Mouse (Mus musculus): ENCODE measurements around the gene Mthfd2. TPM values are rescaled to one million over a fixed set of nuclear protein-coding genes. Genes with fewer than 3 reads are reported as not detected.

Mthfd2 gene
- polyA plus RNA-seq, 1 experiment from 2014 or later = 33.1 TPM

DNA sequence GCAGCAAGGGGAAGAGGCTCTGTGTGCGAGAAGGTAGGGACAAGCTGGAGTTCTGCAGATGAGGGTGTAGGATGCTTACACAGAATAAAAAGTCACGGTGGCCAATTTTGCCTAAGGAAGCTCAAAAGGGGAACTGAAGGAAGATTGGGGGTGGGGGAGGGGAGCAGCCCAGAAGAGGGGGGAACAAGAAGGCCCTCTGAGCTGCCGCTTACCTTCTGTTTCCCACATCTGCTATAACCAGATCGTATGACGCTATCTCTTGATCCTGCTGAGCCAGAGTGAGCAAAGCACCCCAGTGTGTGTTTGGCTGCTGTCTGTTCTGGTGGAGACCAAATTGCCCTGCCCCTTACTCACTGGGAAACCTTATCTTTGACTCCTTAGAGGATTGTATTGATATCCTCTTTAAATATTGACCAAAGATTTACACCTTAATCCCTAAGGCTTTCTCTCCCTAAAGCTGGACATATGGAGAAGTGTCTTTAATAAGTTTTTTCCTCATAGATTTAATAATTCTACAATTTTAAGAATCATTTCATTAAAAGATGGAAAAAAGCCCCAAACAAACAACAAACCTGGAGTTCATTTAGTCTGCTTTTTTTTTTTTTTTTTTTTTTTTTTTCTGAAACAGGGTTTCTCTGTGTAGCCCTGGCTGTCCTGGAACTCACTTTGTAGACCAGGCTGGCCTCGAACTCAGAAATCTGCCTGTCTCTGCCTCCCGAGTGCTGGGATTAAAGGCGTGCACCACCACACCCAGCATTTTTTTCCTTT is 1.9 kb downstream of the Mthfd2 start:
- H3K9me3 ChIP-seq = no peaks in the 10 kb centered on the region
- no peak for ATAC-seq (ENCODE audit: low FRiP score, low read depth)
- 67% methylated on average over 8 of the region's 8 CpGs for WGBS

DNA sequence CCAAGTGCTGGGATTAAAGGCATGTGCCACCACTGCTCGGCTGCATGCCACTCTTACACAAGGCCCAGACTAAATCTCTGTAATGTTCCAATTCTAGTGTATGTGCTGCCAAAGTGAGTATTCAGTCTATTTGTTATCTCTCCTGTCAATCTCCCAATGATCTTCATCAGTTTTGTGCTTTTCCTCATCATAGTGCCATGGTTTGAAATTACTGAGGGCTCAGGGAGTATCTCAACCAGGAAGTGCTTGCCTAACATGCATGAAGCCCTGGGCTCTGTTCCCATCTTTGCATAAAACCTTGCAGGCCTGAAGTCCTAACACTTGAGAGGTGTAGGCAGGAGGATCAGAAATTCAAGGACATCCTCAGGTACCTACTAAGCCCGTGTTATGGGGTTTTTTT is 2.9 kb downstream of the Mthfd2 start:
- 62% methylated on average over 2 of the region's 2 CpGs for WGBS
- Histone ChIP-seq H3K36me3 (no peaks in the 10 kb centered on the region), H3K4me2 (replicated peaks) (no peak overlapping the region), H3K9ac (no peak overlapping the region), H3K27me3 (replicated peaks) (no peaks in the 10 kb centered on the region), H3K27ac (no peak overlapping the region), H3K4me1 (peaks cover 11% of the 10 kb centered on the region), H3K9me3 (no peaks in the 10 kb centered on the region), H3K4me3 (no peak overlapping the region)
- ATAC-seq (ENCODE audit: low FRiP score, low read depth) = no peak

More for the DNA sequence above, 1.9 kb downstream of the Mthfd2 start:
- Histone ChIP-seq H3K27ac (no peak overlapping the region), H3K27me3 (replicated peaks) (no peaks in the 10 kb centered on the region), H3K9ac (no peak overlapping the region), H3K4me1 (peaks cover 11% of the 10 kb centered on the region), H3K36me3 (no peaks in the 10 kb centered on the region), H3K4me2 (replicated peaks) (no peak overlapping the region), H3K4me3 (no peak overlapping the region)

DNA sequence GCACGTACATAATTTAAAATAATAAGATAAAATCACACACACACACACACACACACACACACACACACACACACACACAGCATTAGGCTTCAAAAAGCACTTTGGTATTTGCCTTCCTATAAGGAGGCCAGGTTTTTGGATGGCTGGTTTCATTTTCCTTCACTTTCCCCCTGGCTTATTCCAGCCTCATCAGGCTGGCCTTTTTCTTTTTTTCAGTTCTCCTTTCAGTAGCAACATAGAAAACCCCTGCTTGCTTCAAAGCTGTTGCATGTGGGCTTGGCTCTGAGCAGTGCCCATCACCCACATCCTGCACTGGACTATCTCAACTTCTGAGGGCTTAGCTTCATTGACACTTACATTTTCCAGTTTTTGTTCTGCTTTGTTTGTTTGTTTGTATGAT is 3.8 kb downstream of the Mthfd2 start:
- no peaks in the 10 kb centered on the region for H3K9me3 ChIP-seq
- WGBS = 65% methylated on average over 1 of the region's 1 CpGs
- H3K36me3 ChIP-seq = no peaks in the 10 kb centered on the region
- H3K27me3 ChIP-seq (replicated peaks) = no peaks in the 10 kb centered on the region
- H3K9ac ChIP-seq = no peak overlapping the region
- H3K27ac ChIP-seq = no peak overlapping the region
- ATAC-seq (ENCODE audit: low FRiP score, low read depth) = no peak
- no peak overlapping the region for H3K4me3 ChIP-seq
- no peak overlapping the region for H3K4me2 ChIP-seq (replicated peaks)
- peaks cover 9% of the 10 kb centered on the region for H3K4me1 ChIP-seq

DNA sequence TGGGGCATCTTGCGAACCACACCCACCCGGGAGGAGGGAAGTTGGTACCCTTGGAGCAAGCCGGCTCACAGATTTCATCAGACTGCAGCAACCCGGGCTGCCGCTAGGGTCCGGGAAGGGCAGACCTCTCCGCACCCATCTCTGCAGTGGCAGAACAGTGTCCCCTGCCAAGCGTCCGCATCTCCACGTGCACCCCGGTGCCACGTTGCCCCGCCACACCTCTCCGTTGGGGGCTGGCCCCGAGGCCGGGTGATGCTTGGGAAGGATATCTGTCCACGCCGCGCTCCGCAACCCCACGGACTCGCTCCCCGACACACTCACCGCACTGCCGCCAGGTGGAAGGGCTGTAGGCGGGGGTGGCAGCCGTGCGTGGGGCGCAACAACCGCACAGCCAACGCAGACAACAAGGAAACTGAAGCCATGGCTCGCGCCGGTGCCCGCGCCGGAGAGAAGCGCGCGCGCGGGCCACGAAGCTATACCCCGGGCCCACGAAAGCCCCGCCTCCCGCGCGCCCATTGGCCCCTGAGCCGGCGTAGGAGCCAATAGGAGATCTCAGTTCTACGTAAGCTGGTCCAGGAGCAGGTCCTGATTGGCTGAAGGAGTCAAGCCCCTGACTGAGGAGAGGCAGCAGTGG is 8.5 kb downstream of the Mthfd2 start:
- H3K9me3 ChIP-seq = no peaks in the 10 kb centered on the region
- H3K36me3 ChIP-seq = peaks cover 9% of the 10 kb centered on the region; the same call in 1 of the 2 replicates
- no peak overlapping the region; the same call in 1 of the 2 replicates for H3K27ac ChIP-seq
- H3K4me2 ChIP-seq (replicated peaks) = peak overlapping the region; percentile 71
- under 1% methylated on average over 52 of the region's 52 CpGs for WGBS
- peak overlapping the region; percentile 91 for H3K4me3 ChIP-seq
- peaks cover 14% of the 10 kb centered on the region for H3K4me1 ChIP-seq
- no peaks in the 10 kb centered on the region for H3K27me3 ChIP-seq (replicated peaks)
- H3K9ac ChIP-seq = peak overlapping the region; percentile 82
- peak; percentile 99 for ATAC-seq (ENCODE audit: low FRiP score, low read depth)

DNA sequence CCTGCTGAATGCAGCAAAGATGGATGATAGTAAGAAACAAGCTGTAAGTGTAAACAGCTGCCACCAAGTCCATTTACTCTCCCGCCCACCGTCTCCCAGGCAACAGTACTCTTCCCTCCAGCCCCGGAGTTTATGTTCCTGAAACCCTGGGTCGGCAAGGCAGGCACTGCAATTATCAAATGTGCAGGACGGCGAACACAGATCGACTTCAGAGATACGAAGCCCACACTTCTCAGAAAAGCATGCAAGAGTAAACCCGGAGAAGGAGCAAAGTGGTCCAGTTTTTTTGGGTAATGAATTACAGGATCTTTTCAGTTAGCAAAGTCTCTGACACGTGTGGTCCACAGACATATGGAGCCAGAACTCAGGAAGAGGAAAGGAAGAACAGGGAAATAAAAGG is 9.7 kb downstream of the Mthfd2 start:
- ATAC-seq (ENCODE audit: low FRiP score, low read depth) = no peak
- H3K4me2 ChIP-seq (replicated peaks) = peak overlapping the region; percentile 71

DNA sequence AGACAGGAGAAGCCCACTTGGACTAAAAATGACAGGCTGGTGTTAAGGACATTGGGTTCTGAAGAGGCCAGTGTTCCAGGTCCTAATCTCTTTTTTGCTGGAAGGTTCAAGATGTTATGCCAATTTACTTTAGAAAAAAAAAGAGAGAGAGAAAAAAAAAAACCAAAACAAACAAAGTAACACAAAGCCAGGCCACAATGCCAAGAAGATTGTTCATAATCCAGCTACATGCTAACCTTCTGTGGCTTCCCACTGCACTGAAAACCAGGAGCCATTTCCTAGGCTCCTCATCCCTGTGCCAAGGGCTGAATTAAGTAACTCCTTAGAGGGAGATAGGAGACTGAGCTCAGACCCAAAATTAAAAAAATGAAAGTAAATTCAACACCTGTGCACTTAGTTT is 10.4 kb downstream of the Mthfd2 start:
- no peak overlapping the region for H3K4me3 ChIP-seq
- ATAC-seq (ENCODE audit: low FRiP score, low read depth) = no peak
- peak overlapping the region; percentile 71; the same call in 1 of the 2 replicates for H3K4me2 ChIP-seq (replicated peaks)
- H3K9ac ChIP-seq = no peak overlapping the region
- H3K4me1 ChIP-seq = peaks cover 14% of the 10 kb centered on the region
- H3K9me3 ChIP-seq = no peaks in the 10 kb centered on the region
- no peaks in the 10 kb centered on the region for H3K27me3 ChIP-seq (replicated peaks)
- H3K27ac ChIP-seq = no peak overlapping the region
- peaks cover 28% of the 10 kb centered on the region for H3K36me3 ChIP-seq

More for the DNA sequence above, 9.7 kb downstream of the Mthfd2 start:
- Histone ChIP-seq H3K36me3 (peaks cover 21% of the 10 kb centered on the region), H3K9ac (no peak overlapping the region), H3K27me3 (replicated peaks) (no peaks in the 10 kb centered on the region), H3K4me3 (peak overlapping the region; percentile 91; the same call in 1 of the 2 replicates), H3K27ac (no peak overlapping the region), H3K9me3 (no peaks in the 10 kb centered on the region), H3K4me1 (peaks cover 14% of the 10 kb centered on the region)
- 2% methylated on average over 10 of the region's 10 CpGs for WGBS

DNA sequence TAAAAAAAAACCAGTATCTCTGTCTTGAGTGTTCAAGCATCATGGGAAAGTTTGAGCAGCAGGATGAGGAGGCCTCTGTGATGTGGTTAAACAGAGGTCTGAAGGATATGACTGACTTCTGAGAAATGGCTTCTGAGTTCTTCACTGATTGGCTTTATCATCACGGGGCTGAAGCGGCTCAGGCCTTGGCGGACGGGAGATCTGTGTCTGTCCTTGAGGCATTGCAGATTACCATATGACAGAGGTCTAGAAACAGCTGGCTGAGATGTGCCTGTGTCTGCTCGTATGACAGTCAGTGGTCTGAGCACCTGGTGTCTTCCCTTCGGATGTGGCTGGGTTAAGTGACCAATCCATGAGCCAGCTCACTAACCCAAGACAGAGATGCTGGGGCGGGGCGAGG is 13.2 kb downstream of the Mthfd2 start:
- Histone ChIP-seq H3K4me3 (no peak overlapping the region), H3K36me3 (peaks cover 48% of the 10 kb centered on the region), H3K4me2 (replicated peaks) (no peak overlapping the region), H3K9ac (no peak overlapping the region), H3K9me3 (no peaks in the 10 kb centered on the region), H3K4me1 (peaks cover 14% of the 10 kb centered on the region), H3K27ac (no peak overlapping the region), H3K27me3 (replicated peaks) (no peaks in the 10 kb centered on the region)
- no peak for ATAC-seq (ENCODE audit: low FRiP score, low read depth)
- 91% methylated on average over 8 of the region's 8 CpGs for WGBS

DNA sequence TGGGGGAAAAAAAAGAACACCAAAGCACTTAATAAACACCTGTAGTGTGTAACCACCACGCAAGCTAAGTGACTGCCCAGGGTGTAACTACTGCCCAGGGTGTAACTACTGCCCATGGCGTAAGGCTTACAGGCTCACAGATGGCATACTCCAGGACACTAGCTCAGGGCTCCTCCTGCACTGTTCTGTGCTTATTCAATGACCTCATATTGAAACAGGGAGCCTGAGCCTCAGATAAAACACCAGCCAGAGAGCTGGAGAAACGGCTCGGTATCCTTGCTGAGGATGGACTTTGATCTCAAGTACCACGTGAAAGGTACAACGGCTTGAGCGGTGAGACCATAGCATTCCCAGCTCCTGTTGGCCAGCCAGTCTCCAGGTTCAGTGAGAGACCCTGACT is 13.7 kb downstream of the Mthfd2 start:
- Histone ChIP-seq H3K9ac (no peak overlapping the region), H3K36me3 (peaks cover 52% of the 10 kb centered on the region), H3K27me3 (replicated peaks) (no peaks in the 10 kb centered on the region), H3K9me3 (no peaks in the 10 kb centered on the region), H3K4me1 (peaks cover 14% of the 10 kb centered on the region), H3K4me2 (replicated peaks) (no peak overlapping the region), H3K4me3 (no peak overlapping the region), H3K27ac (no peak overlapping the region)
- 95% methylated on average over 7 of the region's 7 CpGs for WGBS
- no peak for ATAC-seq (ENCODE audit: low FRiP score, low read depth)

DNA sequence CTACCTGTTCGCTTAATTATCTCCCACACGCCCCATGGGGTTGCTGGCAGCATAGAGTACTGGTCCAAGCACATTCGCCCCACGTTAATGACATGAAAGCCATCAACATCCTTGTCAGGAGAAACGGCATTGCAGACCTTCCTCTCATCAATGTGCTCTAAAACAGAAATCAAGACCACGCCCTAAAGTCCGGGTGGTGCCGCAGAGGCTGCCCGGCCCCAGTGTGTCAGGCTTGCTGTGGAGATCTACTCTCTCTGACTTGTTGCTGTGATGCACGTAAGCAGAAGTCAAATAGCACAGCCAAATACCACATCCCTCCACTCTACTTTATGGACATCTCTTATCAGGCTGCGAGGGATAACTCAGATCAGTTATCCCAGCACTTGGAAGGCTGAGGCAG is 14.5 kb downstream of the Mthfd2 start:
- 92% methylated on average over 11 of the region's 11 CpGs for WGBS
- Histone ChIP-seq H3K9me3 (no peaks in the 10 kb centered on the region), H3K27ac (no peak overlapping the region), H3K4me1 (peaks cover 6% of the 10 kb centered on the region; the same call in 1 of the 2 replicates), H3K9ac (no peak overlapping the region), H3K36me3 (peaks cover 60% of the 10 kb centered on the region), H3K4me3 (no peak overlapping the region), H3K27me3 (replicated peaks) (no peaks in the 10 kb centered on the region), H3K4me2 (replicated peaks) (no peak overlapping the region)
- no peak for ATAC-seq (ENCODE audit: low FRiP score, low read depth)

DNA sequence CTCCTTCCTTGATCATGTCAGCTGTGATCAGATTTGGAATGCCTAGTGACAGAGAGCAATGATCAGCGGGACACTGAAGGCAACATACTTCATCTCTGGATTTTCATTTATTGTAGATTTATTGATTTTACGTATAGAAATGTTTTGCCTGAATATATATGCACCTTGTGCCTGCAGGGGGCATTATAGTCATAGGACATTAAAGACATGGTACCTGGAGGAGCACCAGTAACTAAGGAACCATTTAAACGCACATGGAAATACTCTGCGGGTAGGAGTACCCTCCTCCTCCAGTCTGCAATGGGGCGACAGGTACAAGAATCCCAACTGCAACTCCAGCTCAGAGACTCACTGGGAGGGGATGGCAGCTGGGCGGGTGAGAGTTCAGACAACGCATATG is 16.7 kb downstream of the Mthfd2 start:
- WGBS = 94% methylated on average over 7 of the region's 7 CpGs
- H3K36me3 ChIP-seq = peaks cover 74% of the 10 kb centered on the region
- no peak for ATAC-seq (ENCODE audit: low FRiP score, low read depth)

DNA sequence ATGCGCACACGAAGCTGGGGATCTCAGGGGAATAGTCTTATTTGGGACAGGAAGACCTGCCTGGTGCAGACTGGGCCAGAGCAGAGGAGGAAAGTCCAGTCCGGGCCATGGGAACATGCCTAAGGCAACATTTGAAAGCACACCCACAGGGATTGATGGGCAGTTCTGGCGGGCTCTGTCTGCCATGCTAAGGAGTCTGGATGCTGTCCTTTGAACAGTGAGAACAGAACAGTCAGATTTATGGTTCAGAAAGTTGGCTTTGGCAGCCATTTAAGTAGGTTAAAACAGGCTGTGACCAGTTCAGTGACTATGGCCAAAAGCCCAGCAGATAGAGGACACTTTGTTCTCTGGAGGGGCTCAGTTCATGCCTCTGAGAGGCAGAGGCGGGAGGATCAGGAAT is 23.4 kb downstream of the Mthfd2 start:
- peak; percentile 33 for ATAC-seq (ENCODE audit: low FRiP score, low read depth)
- Histone ChIP-seq H3K9ac (no peak overlapping the region), H3K4me1 (peaks cover 8% of the 10 kb centered on the region), H3K27ac (no peak overlapping the region), H3K9me3 (no peaks in the 10 kb centered on the region), H3K27me3 (replicated peaks) (no peaks in the 10 kb centered on the region), H3K4me3 (no peak overlapping the region), H3K4me2 (replicated peaks) (no peak overlapping the region), H3K36me3 (peaks cover 24% of the 10 kb centered on the region)
- WGBS = 55% methylated on average over 5 of the region's 5 CpGs

More for the DNA sequence above, 16.7 kb downstream of the Mthfd2 start:
- Histone ChIP-seq H3K9ac (no peak overlapping the region), H3K4me1 (no peaks in the 10 kb centered on the region), H3K27ac (no peak overlapping the region), H3K4me3 (no peak overlapping the region), H3K4me2 (replicated peaks) (no peak overlapping the region), H3K27me3 (replicated peaks) (no peaks in the 10 kb centered on the region), H3K9me3 (no peaks in the 10 kb centered on the region)

DNA sequence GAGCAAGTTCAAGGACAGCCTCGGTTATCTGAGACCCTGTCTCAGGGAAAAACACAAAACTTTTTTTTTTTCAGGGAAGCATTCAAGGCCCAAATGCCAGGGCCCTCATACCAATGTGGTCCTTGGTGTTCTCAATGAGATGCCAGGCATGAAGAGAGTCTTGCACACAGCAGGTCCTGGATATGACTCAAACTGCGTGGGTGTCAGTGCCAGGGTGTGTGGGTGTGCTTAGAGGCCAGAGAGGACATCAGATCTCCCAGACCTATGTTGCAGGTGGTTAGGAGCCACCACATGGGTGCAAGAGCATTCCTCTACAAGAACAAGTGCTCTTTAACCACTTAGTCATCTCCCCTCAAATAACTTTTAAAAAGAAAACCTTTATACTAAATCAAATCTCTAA is 24.4 kb downstream of the Mthfd2 start:
- no peak overlapping the region for H3K27ac ChIP-seq
- no peak overlapping the region for H3K9ac ChIP-seq
- peaks cover 8% of the 10 kb centered on the region for H3K4me1 ChIP-seq
- WGBS = 94% methylated on average over 2 of the region's 2 CpGs
- no peaks in the 10 kb centered on the region for H3K27me3 ChIP-seq (replicated peaks)
- no peaks in the 10 kb centered on the region for H3K9me3 ChIP-seq
- no peak overlapping the region for H3K4me3 ChIP-seq
- no peak overlapping the region for H3K4me2 ChIP-seq (replicated peaks)
- peaks cover 14% of the 10 kb centered on the region for H3K36me3 ChIP-seq
- ATAC-seq (ENCODE audit: low FRiP score, low read depth) = no peak

Data from neural tube, embryonic 12.5 days (tissue).